Mouse (Mus musculus): Measurements from ENCODE around the gene Spata32. TPM values are rescaled to one million over a fixed set of nuclear protein-coding genes. Genes with fewer than 3 reads are reported as not detected.

The Spata32 gene
- not detected for total RNA-seq (2021)

- intact Hi-C loops (cut with DNase I) = no loop called here
- DNase-seq = peak; percentile 49 to 51
Measured at GRCm38 (mm10) chr11:103217790-103218516, at the start of gene Spata32. Spata32 (minus strand) TSS chr11:103218432.

- intact Hi-C loops (cut with DNase I) = loop anchor here (1.0 to 2.0 kb wide), 2 partner anchors 21 to 99 kb away; no protein-coding TSS in a partner anchor
- DNase-seq = peak; percentile 100
Measured at GRCm38 (mm10) chr11:103267346-103268219, 49.4 kb upstream of the Spata32 start, which contains the start of gene Map3k14. Map3k14 (minus strand) TSS chr11:103267472.

- intact Hi-C loops (cut with DNase I) = loop anchor here (1.0 to 2.0 kb wide), 2 partner anchors 20 to 99 kb away; no protein-coding TSS in a partner anchor
- DNase-seq = no peak
Measured at GRCm38 (mm10) chr11:103266729-103267345, 48.6 kb upstream of the Spata32 start.

GRCm38 (mm10) chr11:103265856-103266255 lies 47.6 kb upstream of the Spata32 start:
- intact Hi-C loops (cut with DNase I) = loop anchor here (2.0 kb wide), 1 partner anchor 19 kb away; no protein-coding TSS in a partner anchor
- DNase-seq = no peak

- no peak for DNase-seq
- intact Hi-C loops (cut with DNase I) = no loop called here
Measured at GRCm38 (mm10) chr11:103265211-103265610, 47.0 kb upstream of the Spata32 start.

GRCm38 (mm10) chr11:103264427-103265005 lies 46.3 kb upstream of the Spata32 start:
- no peak for DNase-seq
- intact Hi-C loops (cut with DNase I) = no loop called here

- DNase-seq = no peak
- intact Hi-C loops (cut with DNase I) = no loop called here
Measured at GRCm38 (mm10) chr11:103263551-103263950, 45.3 kb upstream of the Spata32 start.

- DNase-seq = no peak
Measured at GRCm38 (mm10) chr11:103262412-103263267, 44.4 kb upstream of the Spata32 start.

GRCm38 (mm10) chr11:103261671-103262411 lies 43.6 kb upstream of the Spata32 start:
- intact Hi-C loops (cut with DNase I) = no loop called here
- peak; percentile 49 to 60 for DNase-seq

More at GRCm38 (mm10) chr11:103262412-103263267, 44.4 kb upstream of the Spata32 start:
- intact Hi-C loops (cut with DNase I) = no loop called here

GRCm38 (mm10) chr11:103260515-103261192 lies 42.4 kb upstream of the Spata32 start:
- intact Hi-C loops (cut with DNase I) = no loop called here
- DNase-seq = no peak

- no peak for DNase-seq
- intact Hi-C loops (cut with DNase I) = no loop called here
Measured at GRCm38 (mm10) chr11:103260034-103260433, 41.8 kb upstream of the Spata32 start.

GRCm38 (mm10) chr11:103257938-103258481 lies 39.8 kb upstream of the Spata32 start:
- intact Hi-C loops (cut with DNase I) = no loop called here
- no peak for DNase-seq

GRCm38 (mm10) chr11:103253605-103254004 lies 35.4 kb upstream of the Spata32 start:
- DNase-seq = no peak
- intact Hi-C loops (cut with DNase I) = no loop called here

- DNase-seq = no peak
- intact Hi-C loops (cut with DNase I) = no loop called here
Measured at GRCm38 (mm10) chr11:103252380-103252779, 34.1 kb upstream of the Spata32 start.

- DNase-seq = no peak
- intact Hi-C loops (cut with DNase I) = no loop called here
Measured at GRCm38 (mm10) chr11:103250324-103250723, 32.1 kb upstream of the Spata32 start.

- no peak for DNase-seq
- intact Hi-C loops (cut with DNase I) = no loop called here
Measured at GRCm38 (mm10) chr11:103249509-103249908, 31.3 kb upstream of the Spata32 start.

- intact Hi-C loops (cut with DNase I) = no loop called here
Measured at GRCm38 (mm10) chr11:103248837-103249236, 30.6 kb upstream of the Spata32 start.

More at GRCm38 (mm10) chr11:103248837-103249236, 30.6 kb upstream of the Spata32 start:
- no peak for DNase-seq
